Mouse (Mus musculus) embryonic facial prominence, embryonic 14.5 days (tissue): ENCODE data around the gene Ifna5. TPM values are rescaled to one million over a fixed set of nuclear protein-coding genes. Genes with fewer than 3 reads are reported as not detected.
"Not testable (repeated sequence)": the region's sequence is repeated elsewhere in the genome, so short reads cannot be mapped to it uniquely, and the experiment has no call there.

ENCODE experiments used
- ATAC-seq: fragments of 200-750 bp; cut with Nextera tagmentation; 2 replicates; pipeline ENCODE4 v1.8.0; 2017; ENCODE audit warnings: low read depth, moderate number of reproducible peaks, moderate TSS enrichment
- DNase-seq: peaks from one replicate; pipeline ENCODE4 v3.0.0-alpha.2; 2015; ENCODE audit warnings: low spot score
- H3K27ac ChIP-seq: fragments of 300-500 bp; sonication (generic); replicated peaks from 2 replicates; pipeline ENCODE4 v1.5.1; 2014; ENCODE audit warnings: low read depth, mild to moderate bottlenecking, low read length, moderate library complexity
- H3K27me3 ChIP-seq: fragments of 300-500 bp; sonication (generic); replicated peaks from 2 replicates; pipeline ENCODE4 v1.6.1; 2014; ENCODE audit warnings: low read length; ENCODE audit not compliant: control insufficient read depth, insufficient read depth
- H3K36me3 ChIP-seq: fragments of 300-500 bp; sonication (generic); 2 replicates; pipeline ENCODE4 v1.6.1; 2014; ENCODE audit warnings: low read length, mixed read lengths; ENCODE audit not compliant: control insufficient read depth, insufficient read depth
- H3K4me1 ChIP-seq: fragments of 300-500 bp; sonication (generic); 2 replicates; pipeline ENCODE4 v1.6.1; 2014; ENCODE audit warnings: antibody characterized with exemption, low read length; ENCODE audit not compliant: control insufficient read depth, insufficient read depth
- H3K4me2 ChIP-seq: fragments of 300-500 bp; sonication (generic); 2 replicates; pipeline ENCODE4 v1.6.1; 2014; ENCODE audit warnings: low read depth, mild to moderate bottlenecking, low read length, moderate library complexity, mixed read lengths
- H3K4me3 ChIP-seq: fragments of 300-500 bp; sonication (generic); 2 replicates; pipeline ENCODE4 v1.5.1; 2014; ENCODE audit warnings: low read depth, mild to moderate bottlenecking, low read length
- H3K9ac ChIP-seq: fragments of 300-500 bp; sonication (generic); 2 replicates; pipeline ENCODE4 v1.6.1; 2014; ENCODE audit warnings: low read depth, mild to moderate bottlenecking, low read length, moderate library complexity, mixed read lengths
- H3K9me3 ChIP-seq: fragments of 300-500 bp; sonication (generic); 2 replicates; pipeline ENCODE4 v1.6.1; 2016; ENCODE audit warnings: low read length; ENCODE audit not compliant: control insufficient read depth
- WGBS: fragments of 180-500 bp; shearing (Covaris S2); extraction: QIAGEN DNeasy Blood & Tissue Kit; methylation state at CpG from one replicate; pipeline ENCODE4 v1.1.7; 2014; 5-methylcytosine and 5-hydroxymethylcytosine counted together
- polyA plus RNA-seq: library from polyadenylated mRNA; unstranded; fragments of >200 nt; fragmentation: Nextera tagmentation; extraction: Ambion mirVana; gene quantifications from 2 replicates; pipeline ENCODE4 v1.2.1, GENCODE M21; 2014

The Ifna5 gene
- polyA plus RNA-seq, 1 experiment from 2014 or later, result not detected

GRCm38 (mm10) chr4:88805761-88806160 lies 29.6 kb upstream of the Ifna5 start:
- not testable (repeated sequence) for DNase-seq, H3K36me3 ChIP-seq, H3K9me3 ChIP-seq, H3K9ac ChIP-seq, ATAC-seq, H3K27ac ChIP-seq, H3K4me1 ChIP-seq, H3K27me3 ChIP-seq
- WGBS, result no CpG with 5 or more reads among the region's 34 CpGs
- Histone ChIP-seq H3K4me2 (peak overlapping the region; percentile 32; the same call in 1 of the 2 replicates), H3K4me3 (peak overlapping the region; percentile 20; the same call in 1 of the 2 replicates)

- ATAC-seq (no peak), DNase-seq (no peak)
- Histone ChIP-seq H3K9ac (no peak within 1 kb of the TSS), H3K4me3 (no peak within 1 kb of the TSS), H3K27ac (no peak within 1 kb of the TSS), H3K36me3 (no peaks in the 10 kb centered on the region), H3K9me3 (no peaks in the 10 kb centered on the region), H3K27me3 (no peaks in the 10 kb centered on the region), H3K4me1 (no peaks in the 10 kb centered on the region), H3K4me2 (no peak within 1 kb of the TSS)
- WGBS, result 59% methylated on average over 3 of the region's 3 CpGs
These were observed 19.4 kb upstream of the Ifna5 start, which contains the start of gene Ifna7 for GRCm38 (mm10) chr4:88815928-88816327. Gene Ifna7, plus strand, starts transcription at chr4:88816228.

- 71% methylated on average over 1 of the region's 1 CpGs for WGBS
These were observed 15.7 kb upstream of the Ifna5 start, which contains the start of gene Ifna11 for GRCm38 (mm10) chr4:88819659-88820058. Gene Ifna11, plus strand, starts transcription at chr4:88819959.

GRCm38 (mm10) chr4:88822995-88823394 lies 12.3 kb upstream of the Ifna5 start:
- H3K4me2 ChIP-seq, result no peak overlapping the region
- no peak overlapping the region for H3K4me3 ChIP-seq
- 29% methylated on average over 4 of the region's 4 CpGs for WGBS
- H3K9ac ChIP-seq, result no peak overlapping the region
- no peaks in the 10 kb centered on the region for H3K4me1 ChIP-seq
- H3K9me3 ChIP-seq, result no peaks in the 10 kb centered on the region
- H3K27ac ChIP-seq, result no peak overlapping the region
- no peaks in the 10 kb centered on the region for H3K36me3 ChIP-seq
- DNase-seq (peak; percentile 4), ATAC-seq (no peak)
- no peaks in the 10 kb centered on the region for H3K27me3 ChIP-seq

More at GRCm38 (mm10) chr4:88819659-88820058, 15.7 kb upstream of the Ifna5 start, which contains the start of gene Ifna11:
- Histone ChIP-seq H3K36me3 (no peaks in the 10 kb centered on the region), H3K4me3 (no peak within 1 kb of the TSS), H3K9me3 (no peaks in the 10 kb centered on the region), H3K9ac (no peak within 1 kb of the TSS), H3K27ac (no peak within 1 kb of the TSS), H3K4me2 (no peak within 1 kb of the TSS), H3K27me3 (no peaks in the 10 kb centered on the region), H3K4me1 (no peaks in the 10 kb centered on the region)
- DNase-seq (no peak), ATAC-seq (no peak)

- H3K36me3 ChIP-seq, DNase-seq, H3K4me2 ChIP-seq, ATAC-seq, H3K4me3 ChIP-seq, H3K4me1 ChIP-seq, H3K9me3 ChIP-seq, H3K9ac ChIP-seq, H3K27ac ChIP-seq, H3K27me3 ChIP-seq: not testable (repeated sequence)
These were observed 8.2 kb upstream of the Ifna5 start, which contains the start of gene Ifna6 for GRCm38 (mm10) chr4:88827116-88827515. Gene Ifna6, plus strand, starts transcription at chr4:88827416.

GRCm38 (mm10) chr4:88830523-88830922 lies 4.8 kb upstream of the Ifna5 start:
- Histone ChIP-seq H3K4me3 (no peak overlapping the region), H3K27ac (no peak overlapping the region), H3K4me2 (no peak overlapping the region), H3K4me1 (no peaks in the 10 kb centered on the region), H3K36me3 (no peaks in the 10 kb centered on the region), H3K9ac (no peak overlapping the region), H3K9me3 (no peaks in the 10 kb centered on the region), H3K27me3 (no peaks in the 10 kb centered on the region)
- ATAC-seq (no peak), DNase-seq (peak; percentile 12)
- WGBS, result 33% methylated on average over 4 of the region's 4 CpGs

GRCm38 (mm10) chr4:88838828-88839227 lies 3.5 kb downstream of the Ifna5 start:
- peak; percentile 8 for DNase-seq
- WGBS, result 39% methylated on average over 3 of the region's 3 CpGs

GRCm38 (mm10) chr4:88840058-88840457 lies 4.7 kb downstream of the Ifna5 start:
- 62% methylated on average over 3 of the region's 3 CpGs for WGBS
- no peaks in the 10 kb centered on the region for H3K36me3 ChIP-seq

More at GRCm38 (mm10) chr4:88838828-88839227, 3.5 kb downstream of the Ifna5 start:
- H3K9me3 ChIP-seq, result no peaks in the 10 kb centered on the region
- no peak overlapping the region for H3K4me2 ChIP-seq
- no peak overlapping the region for H3K4me3 ChIP-seq
- H3K36me3 ChIP-seq, result no peaks in the 10 kb centered on the region
- H3K9ac ChIP-seq, result no peak overlapping the region
- no peaks in the 10 kb centered on the region for H3K27me3 ChIP-seq
- no peak overlapping the region for H3K27ac ChIP-seq
- no peaks in the 10 kb centered on the region for H3K4me1 ChIP-seq
- no peak for ATAC-seq

GRCm38 (mm10) chr4:88841438-88841911 lies 6.2 kb downstream of the Ifna5 start, which contains the start of gene Ifna4:
Gene Ifna4, plus strand, starts transcription at chr4:88841861.
- Histone ChIP-seq H3K9ac (no peak within 1 kb of the TSS), H3K9me3 (no peaks in the 10 kb centered on the region), H3K27ac (no peak within 1 kb of the TSS), H3K27me3 (no peaks in the 10 kb centered on the region), H3K36me3 (no peaks in the 10 kb centered on the region), H3K4me3 (no peak within 1 kb of the TSS), H3K4me1 (no peaks in the 10 kb centered on the region), H3K4me2 (no peak within 1 kb of the TSS)
- DNase-seq, result no peak
- WGBS, result 41% methylated on average over 2 of the region's 2 CpGs
- ATAC-seq, result no peak

More at GRCm38 (mm10) chr4:88840058-88840457, 4.7 kb downstream of the Ifna5 start:
- H3K27ac ChIP-seq, result no peak overlapping the region
- no peak overlapping the region for H3K4me3 ChIP-seq
- no peaks in the 10 kb centered on the region for H3K4me1 ChIP-seq
- no peak overlapping the region for H3K9ac ChIP-seq
- no peaks in the 10 kb centered on the region for H3K9me3 ChIP-seq
- no peak for DNase-seq
- H3K4me2 ChIP-seq, result no peak overlapping the region
- H3K27me3 ChIP-seq, result no peaks in the 10 kb centered on the region
- ATAC-seq, result no peak
